Mouse (Mus musculus) small intestine, adult 2 months (tissue): ENCODE data around the gene Plekhn1. TPM values are rescaled to one million over a fixed set of nuclear protein-coding genes. Genes with fewer than 3 reads are reported as not detected.

Source experiments
- H3K27ac ChIP-seq: fragments of 200-500 bp; 2 replicates; pipeline ENCODE4 v1.5.1; 2012; ENCODE audit warnings: low read depth, low read length, control low read depth, inconsistent platforms; ENCODE audit not compliant: insufficient read depth
- H3K27me3 ChIP-seq: fragments of 200-500 bp; 2 replicates; pipeline ENCODE4 v1.6.1; 2012; ENCODE audit warnings: mild to moderate bottlenecking, moderate library complexity, low read length, inconsistent platforms; ENCODE audit not compliant: control insufficient read depth, insufficient read depth
- H3K36me3 ChIP-seq: fragments of 200-500 bp; 2 replicates; pipeline ENCODE4 v1.6.1; 2012; ENCODE audit warnings: mild to moderate bottlenecking, low read length, control low read depth, inconsistent platforms; ENCODE audit not compliant: control insufficient read depth, insufficient read depth
- H3K4me1 ChIP-seq: fragments of 200-500 bp; 2 replicates; pipeline ENCODE4 v1.6.1; 2012; ENCODE audit warnings: low read length, inconsistent platforms, mixed read lengths; ENCODE audit not compliant: control insufficient read depth, insufficient read depth, insufficient read length
- H3K4me3 ChIP-seq: fragments of 200-500 bp; 2 replicates; pipeline ENCODE4 v1.5.1; 2012; ENCODE audit warnings: low read depth, mild to moderate bottlenecking, control low read depth, inconsistent platforms, low read length, moderate library complexity
- CTCF ChIP-seq: fragments of 200-500 bp; IDR thresholded peaks from 2 replicates; pipeline ENCODE4 v1.5.1; 2012; ENCODE audit warnings: low read depth, mild to moderate bottlenecking, control low read depth, inconsistent platforms, low read length, moderate library complexity, mixed read lengths; ENCODE audit not compliant: insufficient replicate concordance, insufficient read length; ENCODE audit errors: extremely low read depth
- POLR2A ChIP-seq: fragments of 200-500 bp; IDR thresholded peaks from 2 replicates; pipeline ENCODE4 v1.6.1; 2012; ENCODE audit warnings: low read depth, mild to moderate bottlenecking, control low read depth, inconsistent platforms, low read length, moderate library complexity
- WGBS: fragments of 180-500 bp; shearing (Covaris S2); methylation state at CpG from one replicate; pipeline ENCODE4 v1.1.7; 2018; 5-methylcytosine and 5-hydroxymethylcytosine counted together
- polyA plus RNA-seq: library from polyadenylated mRNA; depleted of rRNA; stranded (reverse); fragments of >200 nt; gene quantifications from 2 replicates; pipeline ENCODE4 v1.2.3, GENCODE M21; 2012

The Plekhn1 gene
- polyA plus RNA-seq, 1 experiment, result 46.9 TPM

DNA sequence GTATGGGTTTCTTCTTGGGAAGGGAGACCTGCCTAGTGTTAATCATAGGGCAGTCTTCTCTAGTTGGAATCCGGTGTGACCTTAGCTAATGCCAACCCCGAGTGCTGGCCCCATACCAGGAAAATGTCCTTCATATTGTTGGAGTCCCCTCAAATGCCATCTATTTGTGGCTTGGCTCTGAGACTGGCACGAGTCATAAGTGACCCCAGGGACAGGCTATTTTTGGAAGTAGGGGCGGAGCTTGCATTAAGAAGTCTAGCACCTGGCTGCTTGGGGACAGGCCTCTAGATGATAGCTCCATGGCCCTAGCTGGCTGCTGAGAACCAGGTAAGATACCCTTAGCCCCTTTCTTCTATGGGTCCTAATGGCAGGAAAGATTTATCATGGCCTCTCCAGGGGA lies 19.0 kb downstream of the Plekhn1 start, which contains the start of gene Perm1:
Gene Perm1 (plus strand): TSS at position 220 of the 400 bp plus-strand sequence.
- H3K4me1 ChIP-seq, result no peaks in the 10 kb centered on the region
- WGBS, result 55% methylated on average over 4 of the region's 4 CpGs
- H3K27ac ChIP-seq, result no peak within 1 kb of the TSS
- no peaks in the 10 kb centered on the region for H3K36me3 ChIP-seq
- no peaks in the 10 kb centered on the region for H3K27me3 ChIP-seq
- TF ChIP-seq POLR2A (no peak), CTCF (no peak)
- no peak within 1 kb of the TSS for H3K4me3 ChIP-seq

- no peaks in the 10 kb centered on the region for H3K27me3 ChIP-seq
- H3K4me3 ChIP-seq, result no peak overlapping the region
- TF ChIP-seq CTCF (no peak), POLR2A (no peak)
- no peak overlapping the region for H3K27ac ChIP-seq
- 91% methylated on average over 13 of the region's 13 CpGs for WGBS
- H3K4me1 ChIP-seq, result no peaks in the 10 kb centered on the region
- no peaks in the 10 kb centered on the region for H3K36me3 ChIP-seq
Observed at GRCm38 (mm10) chr4:156213134-156213533, 21.5 kb downstream of the Plekhn1 start.

GRCm38 (mm10) chr4:156209963-156210635 lies 24.6 kb downstream of the Plekhn1 start:
- H3K27me3 ChIP-seq, result no peaks in the 10 kb centered on the region
- no peak for TF ChIP-seq POLR2A
- TF ChIP-seq CTCF, result no peak
- H3K27ac ChIP-seq, result no peak overlapping the region
- no peak overlapping the region for H3K4me3 ChIP-seq
- no peaks in the 10 kb centered on the region for H3K36me3 ChIP-seq
- 76% methylated on average over 13 of the region's 13 CpGs for WGBS
- no peaks in the 10 kb centered on the region for H3K4me1 ChIP-seq

GRCm38 (mm10) chr4:156208872-156209271 lies 25.8 kb downstream of the Plekhn1 start:
- no peaks in the 10 kb centered on the region for H3K4me1 ChIP-seq
- 84% methylated on average over 4 of the region's 4 CpGs for WGBS
- no peaks in the 10 kb centered on the region; the same call in 1 of the 2 replicates for H3K27me3 ChIP-seq
- H3K27ac ChIP-seq, result no peak overlapping the region
- H3K36me3 ChIP-seq, result no peaks in the 10 kb centered on the region
- H3K4me3 ChIP-seq, result no peak overlapping the region
- no peak for TF ChIP-seq CTCF

- TF ChIP-seq CTCF (no peak), POLR2A (no peak)
- H3K27me3 ChIP-seq, result no peaks in the 10 kb centered on the region; the same call in 1 of the 2 replicates
- WGBS, result under 1% methylated on average over 49 of the region's 49 CpGs
- 0 out of 2 replicates have a peak, but pooled peaks cover 2% of the 10 kb centered on the region for H3K36me3 ChIP-seq
- peak overlapping the region; percentile 75 for H3K27ac ChIP-seq
- peaks cover 7% of the 10 kb centered on the region; the same call in 1 of the 2 replicates for H3K4me1 ChIP-seq
- H3K4me3 ChIP-seq, result peak overlapping the region; percentile 83
Observed at GRCm38 (mm10) chr4:156203413-156204131, 31.1 kb downstream of the Plekhn1 start.

DNA sequence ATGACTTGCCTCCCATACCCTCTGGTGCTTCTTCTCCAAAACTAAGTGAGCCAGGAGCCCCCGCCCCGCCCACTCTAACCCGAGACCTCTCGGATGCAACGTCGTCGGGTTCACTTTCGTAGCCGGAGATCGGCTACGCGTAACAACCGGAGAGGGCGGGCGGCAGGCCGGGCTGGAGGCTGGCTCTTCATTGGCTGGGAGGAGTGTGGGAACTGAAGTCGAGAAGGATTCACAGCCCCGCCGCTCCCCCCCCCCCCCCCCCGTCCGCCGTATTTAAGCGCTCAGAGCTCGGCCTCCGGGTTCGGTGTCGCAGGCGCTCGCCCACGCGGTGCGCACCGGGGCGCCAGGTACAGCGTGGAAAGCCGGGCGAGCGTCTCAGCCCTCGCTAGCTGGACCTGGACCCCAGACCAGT lies 31.6 kb downstream of the Plekhn1 start, which contains the start of gene AW011738:
Gene AW011738 (plus strand): TSS at position 304 of the 412 bp plus-strand sequence.
- H3K36me3 ChIP-seq, result 0 out of 2 replicates have a peak, but pooled peaks cover 2% of the 10 kb centered on the region
- H3K27ac ChIP-seq, result peak within 1 kb of the TSS; percentile 75
- H3K27me3 ChIP-seq, result no peaks in the 10 kb centered on the region; the same call in 1 of the 2 replicates
- peaks cover 7% of the 10 kb centered on the region; the same call in 1 of the 2 replicates for H3K4me1 ChIP-seq
- TF ChIP-seq POLR2A (peak; percentile 73), CTCF (no peak)
- peak within 1 kb of the TSS; percentile 83 for H3K4me3 ChIP-seq
- under 1% methylated on average over 36 of the region's 39 CpGs for WGBS

GRCm38 (mm10) chr4:156202462-156202893 lies 32.2 kb downstream of the Plekhn1 start:
- H3K27me3 ChIP-seq, result no peaks in the 10 kb centered on the region; the same call in 1 of the 2 replicates
- peak overlapping the region; percentile 75 for H3K27ac ChIP-seq
- 40% methylated on average over 12 of the region's 12 CpGs for WGBS
- TF ChIP-seq CTCF (no peak), POLR2A (no peak)
- H3K36me3 ChIP-seq, result 0 out of 2 replicates have a peak, but pooled peaks cover 2% of the 10 kb centered on the region
- peaks cover 7% of the 10 kb centered on the region; the same call in 1 of the 2 replicates for H3K4me1 ChIP-seq
- peak overlapping the region; percentile 83 for H3K4me3 ChIP-seq
